ENCODE assay signal across 9 mouse cellular contexts in the genomic region with DNA sequence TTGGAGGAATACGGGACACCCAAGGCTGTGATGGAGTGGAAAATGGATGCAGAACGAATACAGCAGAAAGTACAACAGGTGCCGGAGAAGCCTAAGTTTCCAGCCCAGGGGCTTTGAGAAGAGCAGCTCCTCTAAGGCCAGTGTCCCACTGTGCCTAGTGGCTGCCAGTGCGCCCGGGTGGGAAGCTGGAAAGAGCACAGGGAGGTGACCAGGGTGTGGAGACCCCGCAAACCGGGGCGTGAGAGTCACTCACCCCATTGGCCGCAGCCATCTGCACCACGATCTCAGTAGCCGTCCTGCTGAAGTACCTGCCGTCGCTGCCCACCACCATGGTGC. TPM values are rescaled to one million over a fixed set of nuclear protein-coding genes. Genes with fewer than 3 reads are reported as not detected.
A peak's percentile ranks its signal among the peaks of the same experiment; 100 is the strongest.
DNase-seq lines count a peak whose midpoint lies in the region; ATAC-seq and TF ChIP-seq lines count a peak whose summit lies in the region.
"Had no signal": no experiment of that assay in that cellular context is flagged by ENCODE, and none has a peak within 500 bp of the region (broad histone marks: within the 10 kb centered on the region; RNA-seq: fewer than 3 reads in every experiment).

No protein-coding gene starts in this region.

- no peaks in the 10 kb centered on the region for H3K9me3 ChIP-seq in hindbrain, embryonic 14.5 days (ENCODE audit: control insufficient read depth, low read length)
- H3K9me3 ChIP-seq in midbrain, embryonic 13.5 days: no peaks in the 10 kb centered on the region

- DNase-seq in kidney, adult 2 months: no peak
- DNase-seq in kidney, adult 18-20 months: no peak
- no peak for DNase-seq in hindbrain, embryonic 14.5 days (ENCODE audit: low spot score)
- DNase-seq in left cerebral cortex, postnatal 4 days: no peak
- no peak for DNase-seq in adipocyte (ENCODE audit: low spot score)
- DNase-seq in cerebellum, adult 8-10 months: no peak
- DNase-seq: right cerebral cortex, postnatal 25 days had no signal

- 17% methylated on average over 13 of the region's 13 CpGs for WGBS in kidney, adult 2 months
- 17% methylated on average over 13 of the region's 13 CpGs for WGBS in hindbrain, embryonic 14.5 days
- WGBS in midbrain, embryonic 13.5 days: 19% methylated on average over 13 of the region's 13 CpGs

- no peaks in the 10 kb centered on the region for H3K27me3 ChIP-seq in kidney, adult 2 months (replicated peaks; ENCODE audit: control insufficient read depth, insufficient read depth, low read length)
- peaks cover 34% of the 10 kb centered on the region for H3K27me3 ChIP-seq in hindbrain, embryonic 14.5 days (ENCODE audit: control insufficient read depth, insufficient read depth, low read length)
- peaks cover 44% of the 10 kb centered on the region for H3K27me3 ChIP-seq in midbrain, embryonic 13.5 days

- TF ChIP-seq CTCF in kidney, adult 2 months (conservative IDR thresholded peaks at IDR 0.05; ENCODE audit: insufficient read depth, insufficient read length, low read depth, low read length): no peak
- TF ChIP-seq CTCF in cortical plate, adult 2 months (IDR thresholded peaks at IDR 0.05; ENCODE audit: extremely low read depth, insufficient read depth, low read length): no peak

- intact Hi-C loops in left cerebral cortex, postnatal 4 days (cut with DNase I): no loop called here

- no peaks in the 10 kb centered on the region for H3K4me1 ChIP-seq in kidney, adult 2 months (ENCODE audit: control insufficient read depth, insufficient read depth, low read length)
- no peaks in the 10 kb centered on the region for H3K4me1 ChIP-seq in cortical plate, adult 2 months (ENCODE audit: control insufficient read depth, insufficient read depth, low read length)
- 0 out of 2 replicates have a peak, but pooled peaks cover 3% of the 10 kb centered on the region for H3K4me1 ChIP-seq in hindbrain, embryonic 14.5 days (replicated peaks; ENCODE audit: control insufficient read depth, insufficient read depth, low read length)
- H3K4me1 ChIP-seq in midbrain, embryonic 13.5 days (replicated peaks): peaks cover 7% of the 10 kb centered on the region

- peak overlapping the region; percentile 60 for H3K4me2 ChIP-seq in hindbrain, embryonic 14.5 days (replicated peaks)
- peak overlapping the region; percentile 73 for H3K4me2 ChIP-seq in midbrain, embryonic 13.5 days (replicated peaks)

- 0 out of 2 replicates have a peak, but pooled peaks have one; percentile 17 for ATAC-seq in hindbrain, embryonic 14.5 days (ENCODE audit: low FRiP score)
- peak; percentile 24; the same call in 1 of the 2 replicates for ATAC-seq in midbrain, embryonic 13.5 days

- H3K9ac ChIP-seq in hindbrain, embryonic 14.5 days: peak overlapping the region; percentile 32; the same call in 1 of the 2 replicates
- H3K9ac ChIP-seq in midbrain, embryonic 13.5 days (replicated peaks): peak overlapping the region; percentile 60

- H3K36me3 ChIP-seq in kidney, adult 2 months (ENCODE audit: control insufficient read depth, insufficient read depth, low read length): no peaks in the 10 kb centered on the region
- H3K36me3 ChIP-seq in hindbrain, embryonic 14.5 days (replicated peaks; ENCODE audit: control insufficient read depth, insufficient read depth): no peaks in the 10 kb centered on the region
- no peaks in the 10 kb centered on the region for H3K36me3 ChIP-seq in midbrain, embryonic 13.5 days

- TF ChIP-seq POLR2A in kidney, adult 2 months (IDR thresholded peaks at IDR 0.05; ENCODE audit: low read depth, low read length): no peak
- TF ChIP-seq POLR2A in cortical plate, adult 2 months (IDR thresholded peaks at IDR 0.05; ENCODE audit: extremely low read depth, insufficient read depth, low read length): no peak

- no peak overlapping the region for H3K27ac ChIP-seq in kidney, adult 2 months (ENCODE audit: insufficient read depth, low read depth, low read length)
- H3K27ac ChIP-seq in cortical plate, adult 2 months (ENCODE audit: insufficient read depth, low read length): no peak overlapping the region
- H3K27ac ChIP-seq in hindbrain, embryonic 14.5 days: no peak overlapping the region
- H3K27ac ChIP-seq in midbrain, embryonic 13.5 days: no peak overlapping the region

- peak overlapping the region; percentile 46 for H3K4me3 ChIP-seq in kidney, adult 2 months (ENCODE audit: insufficient read depth, low read depth, low read length)
- peak overlapping the region; percentile 14; the same call in 1 of the 2 replicates for H3K4me3 ChIP-seq in cortical plate, adult 2 months (ENCODE audit: insufficient read depth, low read length)
- H3K4me3 ChIP-seq in hindbrain, embryonic 14.5 days (replicated peaks; ENCODE audit: low read length): peak overlapping the region; percentile 38
- H3K4me3 ChIP-seq in midbrain, embryonic 13.5 days (replicated peaks): peak overlapping the region; percentile 42

RNA-seq across cellular contexts. Expression of a gene that starts 0.4 kb away (rescaled TPM):
- 7.3 and 10.7 TPM in 2 replicates for polyA plus RNA-seq in kidney, adult 2 months (2012; rRNA removed)
- polyA plus RNA-seq in cortical plate, adult 2 months (2012; rRNA removed): 2.4 and 3.0 TPM in 2 replicates
- polyA plus RNA-seq in hindbrain, embryonic 14.5 days (2014; fragmentation: Nextera tagmentation; extraction: Ambion mirVana): 1.1 and 1.5 TPM in 2 replicates
- polyA plus RNA-seq in midbrain, embryonic 13.5 days (2015; fragmentation: Nextera tagmentation; extraction: Ambion mirVana): 0.30 and 0.31 TPM in 2 replicates
- 1 to 10 TPM; 5.0 to 7.2 TPM for total RNA-seq in left cerebral cortex, postnatal 4 days (2021)

RNA-seq across cellular contexts. Expression of a gene that starts 14.2 kb away (rescaled TPM):
- polyA plus RNA-seq in kidney, adult 2 months (2012; rRNA removed): 52.1 and 89.3 TPM in 2 replicates
- 110 and 111 TPM in 2 replicates for polyA plus RNA-seq in cortical plate, adult 2 months (2012; rRNA removed)
- polyA plus RNA-seq in hindbrain, embryonic 14.5 days (2014; fragmentation: Nextera tagmentation; extraction: Ambion mirVana): 296 and 310 TPM in 2 replicates
- polyA plus RNA-seq in midbrain, embryonic 13.5 days (2015; fragmentation: Nextera tagmentation; extraction: Ambion mirVana): 227 and 245 TPM in 2 replicates
- 100 to 1,000 TPM; 136 to 140 TPM for total RNA-seq in left cerebral cortex, postnatal 4 days (2021)

RNA-seq across cellular contexts. Expression of a gene that starts 39.8 kb away (rescaled TPM):
- not detected in 2 replicates for polyA plus RNA-seq in kidney, adult 2 months (2012; rRNA removed)
- not detected in 2 replicates for polyA plus RNA-seq in cortical plate, adult 2 months (2012; rRNA removed)
- polyA plus RNA-seq in hindbrain, embryonic 14.5 days (2014; fragmentation: Nextera tagmentation; extraction: Ambion mirVana): 0.13 and 0.23 TPM in 2 replicates
- polyA plus RNA-seq in midbrain, embryonic 13.5 days (2015; fragmentation: Nextera tagmentation; extraction: Ambion mirVana): 0.10 and 0.13 TPM in 2 replicates
- total RNA-seq in left cerebral cortex, postnatal 4 days (2021): not detected
